13 mouse cellular contexts compared by ENCODE assay signal in the genomic region with DNA sequence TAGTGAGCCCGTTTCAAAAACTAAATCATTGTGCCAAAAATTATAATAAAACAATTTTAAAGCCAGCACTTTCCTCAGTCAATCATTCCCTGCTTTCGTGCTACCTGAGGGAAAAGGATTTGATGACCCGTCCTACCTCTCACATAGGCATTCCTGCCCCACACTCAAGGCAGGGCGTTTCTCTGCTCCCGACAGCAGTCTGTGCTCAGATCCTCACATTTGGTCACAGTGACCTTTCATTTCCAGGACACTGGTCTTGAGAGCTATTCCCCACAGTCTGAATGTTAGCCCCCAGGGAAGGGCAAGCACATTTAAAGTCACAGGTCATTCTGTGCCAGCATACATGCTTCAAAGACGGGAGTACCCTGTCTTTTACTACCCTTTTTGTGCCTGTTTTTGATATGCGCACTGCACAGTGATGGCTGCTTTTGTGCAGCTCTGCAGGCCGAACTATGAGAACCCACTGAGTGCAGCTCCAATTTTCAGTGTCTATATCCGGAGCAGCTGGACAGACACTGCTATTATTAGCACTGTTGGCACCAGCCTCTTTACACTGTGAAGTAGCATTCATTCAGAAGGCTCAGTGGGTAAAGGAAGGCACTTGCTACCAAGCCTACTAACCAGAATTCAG. TPM values are rescaled to one million over a fixed set of nuclear protein-coding genes. Genes with fewer than 3 reads are reported as not detected.
DNase-seq lines count a peak whose midpoint lies in the region; ATAC-seq and TF ChIP-seq lines count a peak whose summit lies in the region.
"Had no signal": no experiment of that assay in that cellular context is flagged by ENCODE, and none has a peak within 500 bp of the region (broad histone marks: within the 10 kb centered on the region; RNA-seq: fewer than 3 reads in every experiment).

No protein-coding gene starts in this region.

- H3K4me2 ChIP-seq in forebrain, embryonic 14.5 days (ENCODE audit: low read length), result no peak overlapping the region
- H3K4me2 ChIP-seq in forebrain, embryonic 13.5 days, result no peak overlapping the region
- H3K4me2 ChIP-seq in intestine, embryonic 15.5 days (replicated peaks), result no peak overlapping the region
- H3K4me2 ChIP-seq: embryonic facial prominence, embryonic 15.5 days had no signal

- H3K36me3 ChIP-seq in forebrain, embryonic 14.5 days (ENCODE audit: control insufficient read depth, insufficient read depth, low read length), result no peaks in the 10 kb centered on the region
- no peaks in the 10 kb centered on the region for H3K36me3 ChIP-seq in forebrain, embryonic 13.5 days (ENCODE audit: poor library complexity, severe bottlenecking)
- H3K36me3 ChIP-seq in intestine, embryonic 15.5 days, result no peaks in the 10 kb centered on the region
- H3K36me3 ChIP-seq: embryonic facial prominence, embryonic 15.5 days; hindbrain, embryonic 10.5 days had no signal

- no peaks in the 10 kb centered on the region for H3K27me3 ChIP-seq in forebrain, embryonic 14.5 days (replicated peaks; ENCODE audit: control insufficient read depth, insufficient read depth, low read length)
- H3K27me3 ChIP-seq in forebrain, embryonic 13.5 days, result no peaks in the 10 kb centered on the region
- H3K27me3 ChIP-seq in intestine, embryonic 15.5 days (replicated peaks), result no peaks in the 10 kb centered on the region
- H3K27me3 ChIP-seq: embryonic facial prominence, embryonic 15.5 days had no signal

- no peak for TF ChIP-seq CTCF in left cerebral cortex, adult 2 months (IDR thresholded peaks at IDR 0.05)

- H3K9ac ChIP-seq in forebrain, embryonic 14.5 days (ENCODE audit: low read length), result no peak overlapping the region
- H3K9ac ChIP-seq in forebrain, embryonic 13.5 days, result no peak overlapping the region
- H3K9ac ChIP-seq in intestine, embryonic 15.5 days, result no peak overlapping the region
- H3K9ac ChIP-seq: embryonic facial prominence, embryonic 15.5 days had no signal

- no peak overlapping the region for H3K4me3 ChIP-seq in forebrain, embryonic 14.5 days (ENCODE audit: low read depth, low read length)
- H3K4me3 ChIP-seq in forebrain, embryonic 13.5 days, result no peak overlapping the region
- no peak overlapping the region for H3K4me3 ChIP-seq in left cerebral cortex, adult 2 months
- no peak overlapping the region for H3K4me3 ChIP-seq in intestine, embryonic 15.5 days (replicated peaks)
- H3K4me3 ChIP-seq: embryonic facial prominence, embryonic 15.5 days; hindbrain, embryonic 10.5 days had no signal

- no peak overlapping the region for H3K27ac ChIP-seq in forebrain, embryonic 14.5 days (ENCODE audit: low read depth, low read length)
- no peak overlapping the region for H3K27ac ChIP-seq in forebrain, embryonic 13.5 days
- H3K27ac ChIP-seq in left cerebral cortex, adult 2 months, result peak overlapping the region; percentile 36
- H3K27ac ChIP-seq in intestine, embryonic 15.5 days, result no peak overlapping the region
- H3K27ac ChIP-seq: embryonic facial prominence, embryonic 15.5 days; hindbrain, embryonic 10.5 days had no signal

- no peak for ATAC-seq in forebrain, embryonic 14.5 days
- no peak for ATAC-seq in forebrain, embryonic 13.5 days
- ATAC-seq in intestine, embryonic 15.5 days, result no peak

- no peaks in the 10 kb centered on the region for H3K4me1 ChIP-seq in forebrain, embryonic 14.5 days (ENCODE audit: control insufficient read depth, insufficient read depth, low read length)
- H3K4me1 ChIP-seq in forebrain, embryonic 13.5 days, result no peaks in the 10 kb centered on the region
- no peaks in the 10 kb centered on the region for H3K4me1 ChIP-seq in intestine, embryonic 15.5 days (replicated peaks)
- H3K4me1 ChIP-seq: embryonic facial prominence, embryonic 15.5 days; hindbrain, embryonic 10.5 days had no signal

- no peaks in the 10 kb centered on the region for H3K9me3 ChIP-seq in forebrain, embryonic 14.5 days (replicated peaks; ENCODE audit: control insufficient read depth, low read length)
- no peaks in the 10 kb centered on the region for H3K9me3 ChIP-seq in forebrain, embryonic 13.5 days (replicated peaks)
- H3K9me3 ChIP-seq in intestine, embryonic 15.5 days, result no peaks in the 10 kb centered on the region
- H3K9me3 ChIP-seq: embryonic facial prominence, embryonic 15.5 days; hindbrain, embryonic 10.5 days had no signal

- WGBS in forebrain, embryonic 14.5 days, result 74% methylated on average over 9 of the region's 9 CpGs
- WGBS in forebrain, embryonic 13.5 days, result 78% methylated on average over 9 of the region's 9 CpGs
- WGBS in intestine, embryonic 15.5 days, result 81% methylated on average over 9 of the region's 9 CpGs

- peak; percentile 19 for DNase-seq in forebrain, embryonic 14.5 days (ENCODE audit: low spot score)
- DNase-seq in left cerebral cortex, adult 18-20 months (ENCODE audit: low spot score in 2 of 2), result peak; percentile 16 to 24
- no peak for DNase-seq in left cerebral cortex, postnatal 4 days
- peak; percentile 49 to 65 for DNase-seq in heart, adult 18-20 months
- DNase-seq in left cerebral cortex, adult 2 months (ENCODE audit: extremely low spot score in 1 of 2, low spot score in 2 of 2), result no peak
- no peak for DNase-seq in thymus, postnatal 14 days
- DNase-seq: kidney, postnatal 10 days; liver; thymus, adult 2 months had no signal

- intact Hi-C loops in left cerebral cortex, postnatal 4 days (cut with DNase I), result no loop called here
- intact Hi-C loops in left cerebral cortex, adult 2 months (cut with DNase I), result no loop called here

RNA-seq across cellular contexts. Expression of a gene that starts 26.3 kb away (rescaled TPM):
- polyA plus RNA-seq in forebrain, embryonic 14.5 days (2014; fragmentation: Nextera tagmentation; extraction: Ambion mirVana), result 105 and 122 TPM in 2 replicates
- 101 and 110 TPM in 2 replicates for polyA plus RNA-seq in forebrain, embryonic 13.5 days (2015; fragmentation: Nextera tagmentation; extraction: Ambion mirVana)
- 10 to 100 TPM; 22.0 to 26.8 TPM for total RNA-seq in left cerebral cortex, adult 18-20 months (2021)
- total RNA-seq in left cerebral cortex, postnatal 4 days (2021), result 100 to 1,000 TPM; 293 to 303 TPM
- 10 to 100 TPM; 33.8 to 39.1 TPM for total RNA-seq in heart, adult 18-20 months (2021)
- 10 to 100 TPM; 28.5 to 31.5 TPM for total RNA-seq in left cerebral cortex, adult 2 months (2021)
- polyA plus RNA-seq in intestine, embryonic 15.5 days (2015; fragmentation: Nextera tagmentation; extraction: Ambion mirVana), result 50.6 and 53.7 TPM in 2 replicates

Comparison
In these comparisons a context has a peak if more than half of its experiments do, and no peak if none do; other contexts are left out.
1. DNase-seq: peak in forebrain, embryonic 14.5 days (single experiment), left cerebral cortex, adult 18-20 months (2 of 2) and heart, adult 18-20 months (2 of 2); none in left cerebral cortex, postnatal 4 days (single experiment), left cerebral cortex, adult 2 months (0 of 2) and thymus, postnatal 14 days (single experiment).
2. RNA of a gene that starts 26.3 kb away (total RNA-seq): 293 to 303 TPM in left cerebral cortex, postnatal 4 days; 33.8 to 39.1 TPM in heart, adult 18-20 months, 28.5 to 31.5 TPM in left cerebral cortex, adult 2 months and 22.0 to 26.8 TPM in left cerebral cortex, adult 18-20 months; every median in the first group is over 4 times any median in the second.